Mouse (Mus musculus) liver, embryonic 14.5 days (tissue): Measurements from ENCODE around the gene Mprip. TPM values are rescaled to one million over a fixed set of nuclear protein-coding genes. Genes with fewer than 3 reads are reported as not detected.
A peak's percentile ranks its signal among the peaks of the same experiment; 100 is the strongest.

Experiments used
- ATAC-seq: fragments of 200-750 bp; cut with Nextera tagmentation; 2 replicates; pipeline ENCODE4 v1.8.0; 2017; ENCODE audit warnings: moderate number of reproducible peaks, mild to moderate bottlenecking, moderate library complexity; ENCODE audit not compliant: insufficient read depth
- DNase-seq, 3 experiments: peaks; one replicate each; pipeline ENCODE4 v3.0.0-alpha.2; 2012 to 2013; ENCODE audit warnings: low read depth in 3 of 3, low spot score in 3 of 3
- H3K27ac ChIP-seq: fragments of 300-500 bp; sonication (generic); 2 replicates; pipeline ENCODE4 v1.5.1; 2014; ENCODE audit warnings: moderate library complexity, mild to moderate bottlenecking, control low read depth, inconsistent platforms
- H3K27me3 ChIP-seq: fragments of 300-500 bp; sonication (generic); 2 replicates; pipeline ENCODE4 v1.6.1; 2014; ENCODE audit warnings: mild to moderate bottlenecking, low read length, moderate library complexity; ENCODE audit not compliant: control insufficient read depth, insufficient read depth
- H3K36me3 ChIP-seq: fragments of 300-500 bp; sonication (generic); replicated peaks from 2 replicates; pipeline ENCODE4 v1.6.1; 2014; ENCODE audit warnings: low read depth; ENCODE audit not compliant: control insufficient read depth, insufficient read depth
- H3K4me1 ChIP-seq, 2 experiments: fragments of 200-500 bp in 1 of 2; fragments of 300-500 bp in 1 of 2; sonication (generic) in 1 of 2; replicated peaks; 2 replicates each; pipeline ENCODE4 v1.6.1; 2012 to 2014; ENCODE audit warnings: antibody characterized with exemption in 1 of 2, inconsistent platforms in 1 of 2, low read length in 1 of 2; ENCODE audit not compliant: control insufficient read depth in 2 of 2, insufficient read depth in 2 of 2
- H3K4me2 ChIP-seq: fragments of 300-500 bp; sonication (generic); 2 replicates; pipeline ENCODE4 v1.6.1; 2014; ENCODE audit warnings: low read depth, mild to moderate bottlenecking, control low read depth, moderate library complexity
- H3K4me3 ChIP-seq, 2 experiments: fragments of 200-500 bp in 1 of 2; fragments of 300-500 bp in 1 of 2; sonication (generic) in 1 of 2; 2 replicates each; pipeline ENCODE4 v1.5.1; 2012 to 2014; ENCODE audit warnings: low read depth in 2 of 2, low read length in 2 of 2, mild to moderate bottlenecking in 2 of 2, control low read depth in 1 of 2, inconsistent platforms in 1 of 2, moderate library complexity in 1 of 2; ENCODE audit not compliant: insufficient read depth in 1 of 2
- H3K9ac ChIP-seq: fragments of 300-500 bp; sonication (generic); replicated peaks from 2 replicates; pipeline ENCODE4 v1.6.1; 2014; ENCODE audit warnings: mild to moderate bottlenecking, control low read depth, moderate library complexity
- H3K9me3 ChIP-seq: fragments of 300-500 bp; sonication (generic); 2 replicates; pipeline ENCODE4 v1.6.1; 2016; ENCODE audit warnings: low read length, mixed read lengths; ENCODE audit not compliant: control insufficient read depth
- CTCF ChIP-seq: IDR thresholded peaks from 2 replicates; pipeline ENCODE4 v1.5.1; 2016; ENCODE audit warnings: antibody characterized with exemption, low read depth, control low read depth
- EP300 ChIP-seq: IDR thresholded peaks from 2 replicates; pipeline ENCODE4 v1.6.1; 2016; ENCODE audit warnings: antibody characterized with exemption, low read depth
- WGBS: fragments of 180-500 bp; shearing (Covaris S2); extraction: QIAGEN DNeasy Blood & Tissue Kit; methylation state at CpG from one replicate; pipeline ENCODE4 v1.1.7; 2014; ENCODE audit not compliant: insufficient replicate concordance; 5-methylcytosine and 5-hydroxymethylcytosine counted together
- polyA plus RNA-seq, 2 experiments: library from polyadenylated mRNA; depleted of rRNA in 1 of 2; stranded (reverse) in 1 of 2; unstranded in 1 of 2; fragments of >200 nt; fragmentation: Nextera tagmentation in 1 of 2; extraction: Ambion mirVana in 1 of 2; gene quantifications; 2 replicates each; pipeline versions ENCODE4 v1.2.1 to v1.2.3; 2012 to 2014

Gene Mprip
- polyA plus RNA-seq, 2 experiments, result 10.2 to 14.6 TPM

- no peak for DNase-seq
- Histone ChIP-seq H3K27ac (no peak overlapping the region), H3K9me3 (no peaks in the 10 kb centered on the region), H3K9ac (no peak overlapping the region), H3K4me3 (no peak overlapping the region), H3K4me1 (peaks cover 11 to 31% of the 10 kb centered on the region in 2 experiments; a peak in 3 of 4 replicates), H3K4me2 (no peak overlapping the region), H3K36me3 (no peaks in the 10 kb centered on the region), H3K27me3 (no peaks in the 10 kb centered on the region)
- ATAC-seq, result no peak
- TF ChIP-seq EP300 (no peak), CTCF (no peak)
- WGBS, result 50% methylated on average over 3 of the region's 3 CpGs
Measured at GRCm38 (mm10) chr11:59715424-59715840, 54.3 kb downstream of the Mprip start.

- DNase-seq (no peak), ATAC-seq (peak; percentile 56; the same call in 1 of the 2 replicates)
- H3K4me1 ChIP-seq, result peaks cover 11 to 31% of the 10 kb centered on the region in 2 experiments; a peak in 3 of 4 replicates
- no peaks in the 10 kb centered on the region for H3K27me3 ChIP-seq
- no peak overlapping the region for H3K9ac ChIP-seq
- no peak for TF ChIP-seq EP300
- no peaks in the 10 kb centered on the region for H3K9me3 ChIP-seq
- H3K4me2 ChIP-seq, result no peak overlapping the region
- H3K36me3 ChIP-seq, result no peaks in the 10 kb centered on the region
- no peak overlapping the region for H3K4me3 ChIP-seq
- H3K27ac ChIP-seq, result no peak overlapping the region
- WGBS, result 35% methylated on average over 4 of the region's 4 CpGs
Measured at GRCm38 (mm10) chr11:59717801-59718291, 56.7 kb downstream of the Mprip start.

- WGBS, result 59% methylated on average over 5 of the region's 5 CpGs
Measured at GRCm38 (mm10) chr11:59719185-59719584, 58.1 kb downstream of the Mprip start.

GRCm38 (mm10) chr11:59721385-59721784 is 60.3 kb downstream of the Mprip start:
- no peaks in the 10 kb centered on the region for H3K36me3 ChIP-seq
- H3K4me3 ChIP-seq, result no peak overlapping the region
- H3K9ac ChIP-seq, result no peak overlapping the region
- no peak overlapping the region for H3K4me2 ChIP-seq
- WGBS, result 66% methylated on average over 2 of the region's 2 CpGs
- ATAC-seq, result no peak
- H3K4me1 ChIP-seq, result peaks cover 11 to 22% of the 10 kb centered on the region in 2 experiments; a peak in 3 of 4 replicates
- H3K27me3 ChIP-seq, result no peaks in the 10 kb centered on the region
- TF ChIP-seq CTCF (no peak), EP300 (no peak)
- no peaks in the 10 kb centered on the region for H3K9me3 ChIP-seq
- no peak overlapping the region for H3K27ac ChIP-seq
- DNase-seq, result no peak

More at GRCm38 (mm10) chr11:59719185-59719584, 58.1 kb downstream of the Mprip start:
- no peak overlapping the region for H3K27ac ChIP-seq
- no peaks in the 10 kb centered on the region for H3K9me3 ChIP-seq
- H3K9ac ChIP-seq, result no peak overlapping the region
- DNase-seq, result no peak
- ATAC-seq, result no peak
- no peak overlapping the region for H3K4me2 ChIP-seq
- H3K27me3 ChIP-seq, result no peaks in the 10 kb centered on the region
- TF ChIP-seq EP300, result no peak
- no peak for TF ChIP-seq CTCF
- no peaks in the 10 kb centered on the region for H3K36me3 ChIP-seq
- no peak overlapping the region for H3K4me3 ChIP-seq
- H3K4me1 ChIP-seq, result peaks cover 11 to 31% of the 10 kb centered on the region in 2 experiments; a peak in 3 of 4 replicates

- Histone ChIP-seq H3K27me3 (no peaks in the 10 kb centered on the region), H3K9me3 (no peaks in the 10 kb centered on the region), H3K9ac (no peak overlapping the region), H3K4me3 (no peak overlapping the region), H3K27ac (no peak overlapping the region), H3K4me1 (no peaks in the 10 kb centered on the region), H3K4me2 (no peak overlapping the region), H3K36me3 (no peaks in the 10 kb centered on the region)
- DNase-seq (no peak), ATAC-seq (no peak)
- TF ChIP-seq CTCF (no peak), EP300 (no peak)
- 63% methylated on average over 3 of the region's 3 CpGs for WGBS
Measured at GRCm38 (mm10) chr11:59727204-59727603, 66.1 kb downstream of the Mprip start.
